Mouse (Mus musculus) lung, embryonic 14.5 days (tissue): Measurements from ENCODE around the gene E130114P18Rik. TPM values are rescaled to one million over a fixed set of nuclear protein-coding genes. Genes with fewer than 3 reads are reported as not detected.

Experiments
- ATAC-seq: fragments of 200-750 bp; cut with Nextera tagmentation; 2 replicates; pipeline ENCODE4 v1.8.0; 2017; ENCODE audit warnings: mild to moderate bottlenecking, moderate TSS enrichment, moderate library complexity; ENCODE audit not compliant: insufficient read depth
- DNase-seq: peaks from one replicate; pipeline ENCODE4 v3.0.0-alpha.2; 2015
- H3K27ac ChIP-seq: fragments of 300-500 bp; sonication (generic); 2 replicates; pipeline ENCODE4 v1.5.1; 2014; ENCODE audit warnings: low read depth, mild to moderate bottlenecking, moderate library complexity
- H3K27me3 ChIP-seq: fragments of 300-500 bp; sonication (generic); 2 replicates; pipeline ENCODE4 v1.6.1; 2014; ENCODE audit warnings: low read length, control low read depth; ENCODE audit not compliant: insufficient read depth
- H3K36me3 ChIP-seq: fragments of 300-500 bp; sonication (generic); 2 replicates; pipeline ENCODE4 v1.6.1; 2014; ENCODE audit warnings: control low read depth; ENCODE audit not compliant: insufficient read depth
- H3K4me1 ChIP-seq: fragments of 300-500 bp; sonication (generic); 2 replicates; pipeline ENCODE4 v1.6.1; 2014; ENCODE audit warnings: antibody characterized with exemption, control low read depth; ENCODE audit not compliant: insufficient read depth
- H3K4me2 ChIP-seq: fragments of 300-500 bp; sonication (generic); 2 replicates; pipeline ENCODE4 v1.6.1; 2014; ENCODE audit warnings: mild to moderate bottlenecking
- H3K4me3 ChIP-seq: fragments of 300-500 bp; sonication (generic); 2 replicates; pipeline ENCODE4 v1.5.1; 2014; ENCODE audit warnings: low read depth, low read length
- H3K9ac ChIP-seq: fragments of 300-500 bp; sonication (generic); 2 replicates; pipeline ENCODE4 v1.6.1; 2014
- H3K9me3 ChIP-seq: fragments of 300-500 bp; sonication (generic); 2 replicates; pipeline ENCODE4 v1.6.1; 2016; ENCODE audit warnings: low read depth, low read length, control low read depth
- CTCF ChIP-seq: IDR thresholded peaks from 2 replicates; pipeline ENCODE4 v1.5.1; 2016; ENCODE audit warnings: antibody characterized with exemption, low read depth
- WGBS: fragments of 180-500 bp; shearing (Covaris S2); extraction: QIAGEN DNeasy Blood & Tissue Kit; methylation state at CpG from one replicate; pipeline ENCODE4 v1.1.7; 2014; 5-methylcytosine and 5-hydroxymethylcytosine counted together
- polyA plus RNA-seq: library from polyadenylated mRNA; unstranded; fragments of >200 nt; fragmentation: Nextera tagmentation; extraction: Ambion mirVana; gene quantifications from 2 replicates; pipeline ENCODE4 v1.2.1, GENCODE M21; 2014

The E130114P18Rik gene
- polyA plus RNA-seq, 1 experiment from 2014 or later: 0.84 TPM

- WGBS: 57% methylated on average over 4 of the region's 4 CpGs
- no peak for TF ChIP-seq CTCF
- DNase-seq (no peak), ATAC-seq (no peak)
- H3K4me1 ChIP-seq: peaks cover 10% of the 10 kb centered on the region; the same call in 1 of the 2 replicates
- H3K27ac ChIP-seq: no peak overlapping the region
- no peak overlapping the region for H3K9ac ChIP-seq
- H3K9me3 ChIP-seq: no peaks in the 10 kb centered on the region
- no peaks in the 10 kb centered on the region; the same call in 1 of the 2 replicates for H3K36me3 ChIP-seq
- no peak overlapping the region for H3K4me3 ChIP-seq
- H3K27me3 ChIP-seq: no peaks in the 10 kb centered on the region
- H3K4me2 ChIP-seq: no peak overlapping the region
Measured at GRCm38 (mm10) chr4:97813996-97814395, 36.1 kb upstream of the E130114P18Rik start.

GRCm38 (mm10) chr4:97813035-97813434, 35.2 kb upstream of the E130114P18Rik start:
- WGBS: 66% methylated on average over 5 of the region's 5 CpGs
- no peaks in the 10 kb centered on the region for H3K27me3 ChIP-seq
- no peak for DNase-seq
- no peak for TF ChIP-seq CTCF
- peaks cover 10% of the 10 kb centered on the region; the same call in 1 of the 2 replicates for H3K4me1 ChIP-seq
- H3K4me2 ChIP-seq: no peak overlapping the region
- H3K36me3 ChIP-seq: no peaks in the 10 kb centered on the region; the same call in 1 of the 2 replicates
- no peak for ATAC-seq
- no peak overlapping the region for H3K4me3 ChIP-seq
- H3K9me3 ChIP-seq: no peaks in the 10 kb centered on the region
- H3K9ac ChIP-seq: no peak overlapping the region
- no peak overlapping the region for H3K27ac ChIP-seq

DNA sequence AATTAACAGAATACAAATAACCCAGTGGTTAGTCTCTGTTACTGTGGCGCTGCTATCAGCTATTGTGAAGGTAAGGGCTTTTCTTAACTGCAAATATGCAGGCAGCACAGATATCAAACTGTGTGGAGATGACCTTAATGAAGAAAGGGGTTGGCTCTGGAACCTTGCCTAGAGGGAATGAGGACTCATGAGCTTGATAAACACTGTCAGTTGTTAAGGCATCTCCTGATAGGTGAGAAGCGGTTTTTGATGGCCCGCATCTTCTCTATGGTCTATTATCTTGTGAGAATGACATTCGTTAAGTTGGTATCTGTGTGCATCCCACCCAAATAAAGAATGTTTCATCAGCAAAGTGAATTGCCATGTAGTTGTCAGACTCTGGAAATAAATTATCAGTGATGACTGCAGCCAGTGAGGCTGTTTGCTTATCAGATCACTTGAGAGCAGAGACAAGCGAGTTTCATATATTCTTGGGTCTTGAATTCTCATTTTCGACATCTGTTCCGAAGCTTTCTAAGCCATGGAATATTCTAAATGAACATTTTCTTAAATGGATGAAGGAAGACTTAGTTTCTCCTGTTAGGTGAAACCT, 32.6 kb upstream of the E130114P18Rik start:
- no peak for DNase-seq
- Histone ChIP-seq H3K9me3 (no peaks in the 10 kb centered on the region), H3K9ac (no peak overlapping the region), H3K4me3 (no peak overlapping the region), H3K4me2 (no peak overlapping the region), H3K27me3 (no peaks in the 10 kb centered on the region), H3K27ac (no peak overlapping the region), H3K4me1 (peaks cover 5% of the 10 kb centered on the region; the same call in 1 of the 2 replicates), H3K36me3 (peaks cover 3% of the 10 kb centered on the region; the same call in 1 of the 2 replicates)
- ATAC-seq: no peak
- 79% methylated on average over 7 of the region's 7 CpGs for WGBS
- TF ChIP-seq CTCF: no peak

DNA sequence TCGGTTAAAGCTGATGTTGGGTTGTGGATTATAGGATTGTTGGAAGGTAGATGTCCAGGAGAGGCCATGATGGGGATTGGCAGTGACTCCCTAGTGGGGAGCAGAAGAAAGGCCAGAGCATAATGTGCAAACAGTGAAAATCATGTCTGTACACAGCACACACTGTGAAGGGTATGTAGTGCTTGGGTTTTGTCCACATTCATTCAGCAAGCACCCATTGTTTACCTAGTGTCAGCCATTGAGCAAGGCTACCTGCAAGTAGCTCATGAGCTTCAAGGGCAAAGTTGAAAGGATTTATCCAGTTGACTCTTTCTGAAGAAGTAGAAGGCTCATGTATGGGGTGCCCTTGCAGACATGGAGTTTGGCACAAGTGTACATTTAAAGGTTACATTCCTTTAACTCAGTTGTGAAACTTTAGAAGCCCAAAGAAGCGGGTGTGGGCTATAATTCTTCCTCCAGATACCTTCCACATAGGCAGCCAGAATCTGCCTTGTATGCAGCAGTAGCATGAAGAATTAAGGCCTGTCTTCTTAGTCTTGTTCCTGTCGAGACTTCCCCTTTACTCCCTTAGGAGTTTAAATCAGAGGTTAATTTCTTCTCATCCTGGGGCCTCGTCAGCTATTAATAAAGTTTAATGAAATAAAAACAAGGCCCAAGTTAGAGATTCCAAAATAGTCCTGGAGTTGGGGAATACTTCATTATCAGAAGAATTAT, 31.9 kb upstream of the E130114P18Rik start:
- peaks cover 3% of the 10 kb centered on the region; the same call in 1 of the 2 replicates for H3K36me3 ChIP-seq
- peaks cover 5% of the 10 kb centered on the region; the same call in 1 of the 2 replicates for H3K4me1 ChIP-seq
- 74% methylated on average over 4 of the region's 4 CpGs for WGBS
- H3K4me3 ChIP-seq: no peak overlapping the region
- ATAC-seq (no peak), DNase-seq (no peak)
- TF ChIP-seq CTCF: no peak
- no peaks in the 10 kb centered on the region for H3K9me3 ChIP-seq
- H3K27me3 ChIP-seq: no peaks in the 10 kb centered on the region
- H3K4me2 ChIP-seq: no peak overlapping the region
- H3K9ac ChIP-seq: no peak overlapping the region
- H3K27ac ChIP-seq: no peak overlapping the region

- Histone ChIP-seq H3K9me3 (no peaks in the 10 kb centered on the region), H3K9ac (no peak overlapping the region), H3K4me1 (peaks cover 5% of the 10 kb centered on the region; the same call in 1 of the 2 replicates), H3K4me3 (no peak overlapping the region), H3K36me3 (peaks cover 3% of the 10 kb centered on the region; the same call in 1 of the 2 replicates), H3K27me3 (no peaks in the 10 kb centered on the region), H3K4me2 (no peak overlapping the region), H3K27ac (no peak overlapping the region)
- 79% methylated on average over 3 of the region's 3 CpGs for WGBS
- TF ChIP-seq CTCF: no peak
- no peak for ATAC-seq
- DNase-seq: no peak
Measured at GRCm38 (mm10) chr4:97808885-97809284, 31.0 kb upstream of the E130114P18Rik start.

- ATAC-seq: no peak
- no peak for DNase-seq
- no peak for TF ChIP-seq CTCF
- Histone ChIP-seq H3K4me1 (peaks cover 5% of the 10 kb centered on the region; the same call in 1 of the 2 replicates), H3K27ac (no peak overlapping the region), H3K9me3 (0 out of 2 replicates have a peak, but pooled peaks cover 4% of the 10 kb centered on the region), H3K9ac (no peak overlapping the region), H3K36me3 (peaks cover 8% of the 10 kb centered on the region; the same call in 1 of the 2 replicates), H3K27me3 (no peaks in the 10 kb centered on the region), H3K4me3 (no peak overlapping the region), H3K4me2 (no peak overlapping the region)
- 85% methylated on average over 2 of the region's 2 CpGs for WGBS
Measured at GRCm38 (mm10) chr4:97806924-97807323, 29.0 kb upstream of the E130114P18Rik start.
